ENCODE assay signal across 7 mouse cellular contexts in genomic region chr2:31246251-31246971, GRCm38 (mm10). TPM values are rescaled to one million over a fixed set of nuclear protein-coding genes. Genes with fewer than 3 reads are reported as not detected.
DNase-seq lines count a peak whose midpoint lies in the region; ATAC-seq and TF ChIP-seq lines count a peak whose summit lies in the region.

No protein-coding gene starts in this region.

- DNase-seq in left cerebral cortex, adult 2 months (ENCODE audit: extremely low spot score in 1 of 2, low spot score in 2 of 2), result peak; percentile 64 to 70
- no peak for DNase-seq in left cerebral cortex, adult 9 months (ENCODE audit: low spot score in 2 of 2)
- peak; percentile 84 for DNase-seq in ZHBTc4 (ENCODE audit: low read depth, low spot score)
- DNase-seq in induced T-regulatory cell, adult 2 months (ENCODE audit: low read depth), result peak; percentile 29
- DNase-seq in thymus, postnatal 25 days, result peak; percentile 23

- peak overlapping the region; percentile 92 for H3K9ac ChIP-seq in embryonic facial prominence, embryonic 13.5 days
- peak overlapping the region; percentile 95 for H3K9ac ChIP-seq in midbrain, embryonic 15.5 days

- H3K36me3 ChIP-seq in embryonic facial prominence, embryonic 13.5 days, result 0 out of 2 replicates have a peak, but pooled peaks cover 3% of the 10 kb centered on the region
- H3K36me3 ChIP-seq in midbrain, embryonic 15.5 days (replicated peaks), result 0 out of 2 replicates have a peak, but pooled peaks cover 3% of the 10 kb centered on the region

- ATAC-seq in embryonic facial prominence, embryonic 13.5 days (ENCODE audit: insufficient number of reproducible peaks, insufficient read depth, low FRiP score, low TSS enrichment, low read depth), result peak; percentile 28
- peak; percentile 45 for ATAC-seq in midbrain, embryonic 15.5 days (replicated peaks)

- H3K27ac ChIP-seq in left cerebral cortex, adult 2 months, result peak overlapping the region; percentile 95
- H3K27ac ChIP-seq in embryonic facial prominence, embryonic 13.5 days, result peak overlapping the region; percentile 83
- H3K27ac ChIP-seq in midbrain, embryonic 15.5 days, result peak overlapping the region; percentile 91

- no peaks in the 10 kb centered on the region for H3K9me3 ChIP-seq in embryonic facial prominence, embryonic 13.5 days
- no peaks in the 10 kb centered on the region for H3K9me3 ChIP-seq in midbrain, embryonic 15.5 days

- peak overlapping the region; percentile 78 for H3K4me3 ChIP-seq in left cerebral cortex, adult 2 months
- H3K4me3 ChIP-seq in embryonic facial prominence, embryonic 13.5 days, result peak overlapping the region; percentile 93
- peak overlapping the region; percentile 96 for H3K4me3 ChIP-seq in midbrain, embryonic 15.5 days

- no peaks in the 10 kb centered on the region for H3K27me3 ChIP-seq in embryonic facial prominence, embryonic 13.5 days
- H3K27me3 ChIP-seq in midbrain, embryonic 15.5 days (replicated peaks), result no peaks in the 10 kb centered on the region; the same call in 1 of the 2 replicates

- peaks cover 49% of the 10 kb centered on the region for H3K4me1 ChIP-seq in embryonic facial prominence, embryonic 13.5 days
- H3K4me1 ChIP-seq in midbrain, embryonic 15.5 days, result peaks cover 54% of the 10 kb centered on the region

- WGBS in embryonic facial prominence, embryonic 13.5 days, result under 1% methylated on average over 40 of the region's 41 CpGs
- whole genome bisulfite sequencing in midbrain, embryonic 15.5 days, result under 1% methylated on average over 41 of the region's 41 CpGs

- intact Hi-C loops in left cerebral cortex, adult 2 months (cut with DNase I), result loop anchor here (1.0 to 2.0 kb wide), 2 partner anchors 10 to 44 kb away; no protein-coding TSS in a partner anchor

- peak; percentile 7 for TF ChIP-seq CTCF in left cerebral cortex, adult 2 months (IDR thresholded peaks at IDR 0.05)

- peak overlapping the region; percentile 96 for H3K4me2 ChIP-seq in embryonic facial prominence, embryonic 13.5 days
- peak overlapping the region; percentile 77 for H3K4me2 ChIP-seq in midbrain, embryonic 15.5 days

RNA-seq across cellular contexts. Expression of gene Ncs1, which starts 0.8 kb away (rescaled TPM):
- total RNA-seq in left cerebral cortex, adult 2 months (2021), result 100 to 1,000 TPM; 217 to 242 TPM
- 45.7 and 47.9 TPM in 2 replicates for polyA plus RNA-seq in embryonic facial prominence, embryonic 13.5 days (2015; fragmentation: Nextera tagmentation; extraction: Ambion mirVana)
- polyA plus RNA-seq in midbrain, embryonic 15.5 days (2015; fragmentation: Nextera tagmentation; extraction: Ambion mirVana), result 172 and 183 TPM in 2 replicates

Comparison
In these comparisons a context has a peak if more than half of its experiments do, and no peak if none do; other contexts are left out.
1. DNase-seq: peak in left cerebral cortex, adult 2 months (2 of 2), ZHBTc4 (single experiment), induced T-regulatory cell, adult 2 months (single experiment) and thymus, postnatal 25 days (single experiment); none in left cerebral cortex, adult 9 months (0 of 2).
2. Peak in every context shown above with its lines, with median percentiles within 50 percentile points of each other: H3K27ac ChIP-seq and H3K4me3 ChIP-seq.